Mouse (Mus musculus) embryonic fibroblast, embryonic 13.5 days (primary cell): ENCODE data around the gene Map4k5. TPM values are rescaled to one million over a fixed set of nuclear protein-coding genes. Genes with fewer than 3 reads are reported as not detected.

Experiments
- H3K27ac ChIP-seq: 2 replicates; pipeline ENCODE4 v1.5.1; 2012; ENCODE audit warnings: low read length, control low read depth, inconsistent platforms; ENCODE audit not compliant: insufficient read depth
- H3K4me1 ChIP-seq: 2 replicates; pipeline ENCODE4 v1.6.1; 2011; ENCODE audit warnings: low read length; ENCODE audit not compliant: control insufficient read depth, insufficient read depth
- H3K4me3 ChIP-seq: 2 replicates; pipeline ENCODE4 v1.5.1; 2011; ENCODE audit warnings: mild to moderate bottlenecking, control low read depth, low read length; ENCODE audit not compliant: insufficient read depth
- CTCF ChIP-seq: IDR thresholded peaks from 2 replicates; pipeline ENCODE4 v1.5.1; 2011; ENCODE audit warnings: mild to moderate bottlenecking, control low read depth, low read length, moderate library complexity, borderline replicate concordance; ENCODE audit not compliant: insufficient read depth
- POLR2A ChIP-seq: IDR thresholded peaks from 2 replicates; pipeline ENCODE4 v1.6.1; 2011; ENCODE audit warnings: low read depth, mild to moderate bottlenecking, control low read depth, low read length, moderate library complexity
- polyA plus RNA-seq: library from polyadenylated mRNA; stranded (reverse); fragments of >200 nt; gene quantifications from 2 replicates; pipeline ENCODE4 v1.2.4, GENCODE M21; 2011; ENCODE audit warnings: low read depth; ENCODE audit not compliant: missing spikeins, insufficient read length

The Map4k5 gene
- polyA plus RNA-seq = 74.9 and 92.9 TPM in 2 replicates

DNA sequence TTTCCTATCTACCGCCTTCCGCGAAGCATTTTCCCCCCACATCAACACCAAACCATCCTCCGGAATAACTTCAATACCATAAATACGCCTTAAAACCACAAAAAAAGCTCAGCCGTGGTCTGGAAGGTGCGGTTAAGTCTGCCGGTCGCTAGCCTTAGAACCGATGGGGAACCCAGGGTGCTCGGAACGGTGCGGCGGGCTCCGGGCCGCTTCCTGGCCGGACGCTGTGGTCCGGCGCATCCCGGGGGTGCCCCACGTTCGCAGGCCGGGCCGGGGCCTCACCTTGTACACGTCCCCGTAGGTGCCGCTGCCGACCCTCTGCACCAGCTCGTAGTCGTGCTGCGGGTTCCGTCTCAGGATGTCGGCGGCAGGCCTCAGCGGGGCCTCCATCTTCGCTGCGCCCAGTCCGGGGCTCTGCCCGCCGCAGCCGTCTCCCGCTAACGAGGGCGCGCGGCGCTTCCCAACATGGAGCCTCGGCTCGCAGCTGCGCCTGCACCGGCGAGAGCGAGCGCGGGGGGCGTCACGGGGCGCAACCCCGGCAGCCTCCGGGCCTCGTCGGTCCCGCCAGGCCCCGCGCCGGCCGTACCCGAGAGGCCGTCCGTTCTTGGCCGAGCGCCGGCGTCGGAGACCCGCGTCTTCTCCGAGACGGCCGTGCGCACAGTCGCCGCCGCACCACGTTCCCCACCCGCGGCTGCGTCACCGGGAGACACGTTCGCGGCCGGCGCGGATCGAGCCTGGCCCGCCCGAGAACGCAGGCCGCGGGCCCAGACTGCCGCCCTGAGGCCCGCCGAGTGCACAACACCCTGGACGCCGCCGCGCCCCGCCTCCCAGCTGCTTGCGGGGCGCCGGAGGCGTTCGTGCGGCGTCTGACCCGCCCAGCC, at the start of gene Map4k5, which contains the start of gene Atl1:
Gene Map4k5 (minus strand): TSS at position 830 of the 881 bp plus-strand sequence.
Gene Atl1 (plus strand): TSS at position 244 of the 881 bp plus-strand sequence.
- Histone ChIP-seq H3K4me3 (peak within 1 kb of the TSS; percentile 99), H3K4me1 (peaks cover 12% of the 10 kb centered on the region), H3K27ac (peak within 1 kb of the TSS; percentile 91)
- TF ChIP-seq POLR2A = peak; percentile 61
- peak; percentile 53 for TF ChIP-seq CTCF

DNA sequence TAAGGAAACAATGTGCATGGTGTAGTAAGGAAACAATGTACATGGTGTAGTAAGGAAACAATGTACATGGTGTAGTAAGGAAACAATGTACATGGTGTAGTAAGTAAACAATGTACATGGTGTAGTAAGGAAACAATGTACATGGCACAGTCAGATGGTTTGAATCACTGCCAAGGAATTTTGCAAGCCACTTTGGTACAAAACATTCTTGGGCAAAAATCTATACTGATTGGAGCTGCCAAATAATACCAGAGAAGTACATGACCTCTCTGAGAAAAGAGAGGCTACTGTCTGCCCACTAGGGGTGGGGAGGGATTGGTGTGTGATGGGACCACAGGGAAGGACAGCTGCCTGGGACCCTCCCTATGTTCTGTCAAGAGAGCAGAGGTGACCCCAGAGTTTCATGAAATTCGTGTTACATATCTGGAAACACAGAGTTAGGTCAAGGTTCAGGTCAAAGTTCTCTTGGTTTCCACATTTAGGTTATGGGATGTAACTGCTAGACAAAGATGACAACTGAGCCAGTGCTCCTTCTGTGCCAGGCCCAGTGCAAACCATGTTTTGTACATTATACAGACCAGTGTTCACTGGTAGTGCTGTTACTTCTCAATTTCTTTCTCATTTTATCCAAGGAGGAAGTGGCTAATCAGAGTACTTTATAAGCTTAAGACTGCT, 48.8 kb upstream of the Map4k5 start:
- Histone ChIP-seq H3K4me1 (no peaks in the 10 kb centered on the region; the same call in 1 of the 2 replicates), H3K27ac (no peak overlapping the region), H3K4me3 (no peak overlapping the region)
- TF ChIP-seq CTCF (no peak), POLR2A (no peak)

DNA sequence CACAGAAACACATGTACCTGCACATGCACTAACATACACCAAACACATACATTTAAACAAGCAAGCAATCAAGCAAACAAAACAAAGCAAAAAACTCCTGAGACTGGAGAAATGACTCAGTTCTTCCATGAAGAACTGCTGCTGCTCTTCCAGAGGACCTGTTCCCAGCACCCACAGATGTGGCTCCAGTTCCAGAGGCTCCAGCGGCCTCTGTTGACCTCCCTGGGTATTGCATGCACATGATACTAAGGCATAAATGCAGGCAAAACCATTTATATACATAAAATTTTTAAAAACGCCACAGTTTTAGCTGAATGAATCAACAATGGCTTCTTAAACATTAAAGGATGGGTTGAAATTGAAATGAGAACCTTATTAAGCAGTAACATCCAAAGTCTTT, 46.3 kb upstream of the Map4k5 start:
- Histone ChIP-seq H3K27ac (no peak overlapping the region), H3K4me3 (no peak overlapping the region), H3K4me1 (no peaks in the 10 kb centered on the region; the same call in 1 of the 2 replicates)
- no peak for TF ChIP-seq CTCF
- no peak for TF ChIP-seq POLR2A

DNA sequence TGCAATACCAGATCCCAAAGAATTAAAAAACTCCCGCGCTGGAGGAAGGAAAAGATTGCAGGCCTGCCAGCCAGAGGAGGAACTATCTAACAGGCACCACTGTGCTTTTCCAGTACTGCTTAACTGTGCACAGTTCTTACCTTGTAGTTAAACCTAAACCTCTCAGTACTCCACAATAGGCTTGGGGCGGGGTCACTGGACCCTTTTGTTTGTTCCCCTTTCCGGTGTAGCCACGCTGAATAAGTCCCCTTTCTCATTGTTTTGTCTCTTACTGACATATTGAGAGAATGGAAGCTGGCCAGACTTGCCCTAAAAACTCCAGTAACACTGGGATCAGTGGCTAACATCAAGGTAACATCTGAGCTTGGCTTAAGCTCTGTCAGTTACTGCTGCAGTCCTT, 44.7 kb upstream of the Map4k5 start:
- Histone ChIP-seq H3K4me1 (no peaks in the 10 kb centered on the region; the same call in 1 of the 2 replicates), H3K4me3 (no peak overlapping the region), H3K27ac (no peak overlapping the region)
- TF ChIP-seq CTCF = no peak
- TF ChIP-seq POLR2A = no peak

DNA sequence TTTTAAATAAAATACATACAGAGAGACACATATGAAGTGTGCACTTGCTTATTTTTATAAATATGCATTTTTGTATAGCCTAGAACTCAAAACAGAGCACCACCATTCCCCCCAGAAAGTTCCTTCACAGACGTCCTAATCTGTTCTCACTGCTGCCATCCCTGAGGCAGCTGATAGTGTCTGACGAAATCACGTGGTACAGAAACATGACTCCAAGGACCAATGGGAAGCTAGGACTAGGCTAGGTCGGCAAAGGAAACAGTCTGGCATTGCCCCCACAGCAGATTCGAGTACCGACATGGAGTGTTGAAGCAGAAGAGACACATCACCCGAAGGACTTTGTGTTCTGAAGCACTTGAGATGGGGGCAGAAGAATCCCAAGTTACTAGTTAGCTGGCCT, 33.7 kb upstream of the Map4k5 start:
- no peaks in the 10 kb centered on the region for H3K4me1 ChIP-seq
- H3K27ac ChIP-seq = no peak overlapping the region
- H3K4me3 ChIP-seq = no peak overlapping the region
- TF ChIP-seq POLR2A = no peak
- no peak for TF ChIP-seq CTCF

DNA sequence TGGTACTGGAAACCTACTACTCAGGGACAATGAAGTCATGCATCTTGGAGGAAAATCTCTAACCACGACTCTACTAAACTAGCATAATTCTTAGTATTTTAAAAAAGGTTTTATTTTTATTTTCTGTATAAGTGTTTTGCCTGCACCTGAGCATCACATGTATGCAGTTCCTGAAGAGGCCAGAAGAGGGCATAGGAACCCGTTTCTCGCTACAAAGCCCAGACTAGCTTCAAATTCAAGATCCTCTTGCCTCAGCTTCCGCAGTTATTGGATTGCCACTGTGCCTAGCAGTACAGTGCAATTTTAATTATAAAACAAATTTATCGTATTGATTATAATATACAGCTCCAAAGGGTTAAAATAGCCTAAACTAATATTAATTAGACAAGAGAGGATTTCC, 31.0 kb upstream of the Map4k5 start:
- Histone ChIP-seq H3K27ac (no peak overlapping the region), H3K4me3 (no peak overlapping the region), H3K4me1 (no peaks in the 10 kb centered on the region)
- TF ChIP-seq CTCF (peak; percentile 13; the same call in 1 of the 2 replicates), POLR2A (no peak)

DNA sequence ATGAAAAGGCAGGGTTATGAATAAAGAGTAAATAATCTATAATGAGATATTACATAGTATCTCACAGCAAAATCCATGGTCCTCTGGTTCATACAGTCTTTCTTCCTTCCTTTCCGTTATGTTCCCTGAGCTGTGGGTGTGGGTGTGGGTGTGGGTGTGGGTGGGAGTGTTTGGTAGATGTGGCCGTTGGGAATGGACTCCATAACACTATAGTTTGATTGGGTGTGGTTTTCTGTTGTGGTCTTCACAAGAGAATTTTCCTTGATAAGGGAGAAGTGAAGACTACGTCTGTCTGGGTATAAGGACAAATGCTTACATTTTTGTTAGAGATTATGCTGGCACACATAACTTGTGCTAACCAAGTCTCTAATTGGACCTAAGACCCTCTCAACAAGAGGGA, 30.6 kb upstream of the Map4k5 start:
- no peaks in the 10 kb centered on the region for H3K4me1 ChIP-seq
- no peak overlapping the region for H3K4me3 ChIP-seq
- no peak overlapping the region for H3K27ac ChIP-seq
- no peak for TF ChIP-seq CTCF
- no peak for TF ChIP-seq POLR2A

DNA sequence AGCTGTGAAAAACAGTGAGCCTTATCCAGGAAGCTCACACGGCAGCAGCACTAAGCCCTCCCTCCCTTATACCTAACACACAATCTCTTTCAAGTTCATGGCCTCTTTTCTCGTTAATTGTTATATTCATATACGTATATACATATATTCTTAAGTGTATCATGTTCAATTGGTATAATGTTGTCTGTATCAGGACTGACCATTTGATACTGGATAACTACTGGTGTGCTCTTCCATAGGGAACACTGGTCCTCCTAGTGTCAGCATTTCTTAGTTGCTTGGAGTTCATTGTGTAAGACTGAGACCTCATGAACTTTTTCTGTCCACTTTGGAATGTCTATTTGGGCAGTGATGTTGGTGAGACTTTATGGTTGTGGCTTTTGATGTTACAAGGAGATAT, 30.1 kb upstream of the Map4k5 start:
- no peak for TF ChIP-seq POLR2A
- no peak for TF ChIP-seq CTCF
- H3K4me3 ChIP-seq = no peak overlapping the region
- no peak overlapping the region for H3K27ac ChIP-seq
- no peaks in the 10 kb centered on the region for H3K4me1 ChIP-seq

DNA sequence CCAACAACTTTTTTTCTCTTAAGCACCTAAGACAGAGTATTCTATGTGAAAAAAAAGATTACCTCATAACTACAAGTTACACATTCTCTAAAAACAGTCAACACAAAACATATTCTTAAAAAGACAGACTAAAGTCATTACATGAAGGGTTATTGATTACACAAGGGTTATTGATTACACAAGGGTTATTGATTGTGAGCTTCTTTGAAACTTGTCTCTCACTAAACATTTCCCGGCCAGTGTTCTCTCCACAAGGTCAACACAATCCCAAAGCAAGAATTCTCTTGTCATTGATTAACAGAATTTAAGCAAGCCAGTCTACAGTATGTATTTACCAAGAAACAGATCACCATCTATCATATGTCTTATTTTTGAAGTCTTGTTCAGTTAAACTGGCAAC, 29.1 kb upstream of the Map4k5 start:
- Histone ChIP-seq H3K4me3 (no peak overlapping the region), H3K27ac (no peak overlapping the region), H3K4me1 (no peaks in the 10 kb centered on the region)
- TF ChIP-seq CTCF (no peak), POLR2A (no peak)

DNA sequence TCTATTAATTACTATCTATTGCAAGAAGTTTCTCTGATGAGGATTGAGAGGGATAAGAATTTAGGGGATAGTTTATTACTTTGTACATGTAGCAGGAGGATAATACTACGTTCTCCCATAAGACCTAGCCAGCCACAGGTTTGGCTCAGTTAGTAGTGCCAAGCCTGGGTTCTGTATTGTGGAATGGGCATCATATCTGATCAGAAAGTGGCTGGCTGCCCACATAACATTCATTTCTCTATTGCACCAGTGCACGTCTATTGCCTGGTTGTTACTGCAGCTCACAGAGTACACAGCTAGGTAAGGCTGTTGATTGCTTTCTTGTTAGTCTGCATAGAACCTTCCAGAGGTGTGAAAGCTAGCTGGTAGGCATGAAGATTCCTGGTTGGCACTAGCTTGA, 24.9 kb upstream of the Map4k5 start:
- H3K27ac ChIP-seq = no peak overlapping the region
- no peak overlapping the region for H3K4me3 ChIP-seq
- H3K4me1 ChIP-seq = no peaks in the 10 kb centered on the region
- TF ChIP-seq CTCF (no peak), POLR2A (no peak)
